Mouse (Mus musculus) stomach, postnatal 0 days (tissue): Measurements from ENCODE around the gene Cemip. TPM values are rescaled to one million over a fixed set of nuclear protein-coding genes. Genes with fewer than 3 reads are reported as not detected.

Experiments used
- ATAC-seq: fragments of 200-750 bp; cut with Nextera tagmentation; 2 replicates; pipeline ENCODE4 v1.8.0; 2017; ENCODE audit not compliant: low FRiP score, low TSS enrichment
- DNase-seq: peaks from one replicate; pipeline ENCODE4 v3.0.0-alpha.2; 2016; ENCODE audit warnings: low spot score
- H3K27ac ChIP-seq: fragments of 300-500 bp; sonication (generic); replicated peaks from 2 replicates; pipeline ENCODE4 v1.5.1; 2014; ENCODE audit warnings: mild to moderate bottlenecking, control low read depth
- H3K27me3 ChIP-seq: fragments of 300-500 bp; sonication (generic); 2 replicates; pipeline ENCODE4 v1.6.1; 2014; ENCODE audit warnings: low read length; ENCODE audit not compliant: control insufficient read depth, insufficient read depth
- H3K36me3 ChIP-seq: fragments of 300-500 bp; sonication (generic); 2 replicates; pipeline ENCODE4 v1.6.1; 2014; ENCODE audit warnings: low read length, mixed read lengths; ENCODE audit not compliant: control insufficient read depth, insufficient read depth
- H3K4me1 ChIP-seq: fragments of 300-500 bp; sonication (generic); replicated peaks from 2 replicates; pipeline ENCODE4 v1.6.1; 2014; ENCODE audit warnings: antibody characterized with exemption; ENCODE audit not compliant: control insufficient read depth, insufficient read depth
- H3K4me2 ChIP-seq: fragments of 300-500 bp; sonication (generic); replicated peaks from 2 replicates; pipeline ENCODE4 v1.6.1; 2014; ENCODE audit warnings: low read depth, mild to moderate bottlenecking, control low read depth, moderate library complexity
- H3K4me3 ChIP-seq: fragments of 300-500 bp; sonication (generic); 2 replicates; pipeline ENCODE4 v1.5.1; 2014; ENCODE audit warnings: low read depth, low read length, control low read depth
- H3K9ac ChIP-seq: fragments of 300-500 bp; sonication (generic); 2 replicates; pipeline ENCODE4 v1.6.1; 2014; ENCODE audit warnings: mild to moderate bottlenecking, low read length, control low read depth, mixed read lengths
- H3K9me3 ChIP-seq: fragments of 300-500 bp; sonication (generic); 2 replicates; pipeline ENCODE4 v1.6.1; 2016; ENCODE audit warnings: low read length; ENCODE audit not compliant: control insufficient read depth
- CTCF ChIP-seq: IDR thresholded peaks from 2 replicates; pipeline ENCODE4 v1.5.1; 2016; ENCODE audit warnings: antibody characterized with exemption, low read depth, mild to moderate bottlenecking, moderate library complexity
- EP300 ChIP-seq: optimal IDR thresholded peaks from 2 replicates; pipeline ENCODE3; 2016; ENCODE audit warnings: antibody characterized with exemption
- WGBS: fragments of 180-500 bp; shearing (Covaris S2); extraction: QIAGEN DNeasy Blood & Tissue Kit; methylation state at CpG from one replicate; pipeline ENCODE4 v1.1.7; 2014; 5-methylcytosine and 5-hydroxymethylcytosine counted together
- polyA plus RNA-seq: library from polyadenylated mRNA; unstranded; fragments of >200 nt; fragmentation: Nextera tagmentation; extraction: Ambion mirVana; gene quantifications from 2 replicates; pipeline ENCODE4 v1.2.1, GENCODE M21; 2015

Cemip gene
- polyA plus RNA-seq, 1 experiment from 2014 or later = 0.40 TPM

- ATAC-seq = no peak
- Histone ChIP-seq H3K27ac (no peak overlapping the region), H3K36me3 (peaks cover 14% of the 10 kb centered on the region; the same call in 1 of the 2 replicates), H3K4me1 (no peaks in the 10 kb centered on the region; the same call in 1 of the 2 replicates), H3K4me3 (no peak overlapping the region), H3K9me3 (no peaks in the 10 kb centered on the region), H3K9ac (no peak overlapping the region), H3K4me2 (no peak overlapping the region), H3K27me3 (no peaks in the 10 kb centered on the region)
- TF ChIP-seq CTCF (no peak), EP300 (no peak)
- 85% methylated on average over 11 of the region's 11 CpGs for WGBS
- DNase-seq = no peak
Measured at GRCm38 (mm10) chr7:83898267-83898666, 188.0 kb downstream of the Cemip start.

GRCm38 (mm10) chr7:83896077-83896740 lies 190.1 kb downstream of the Cemip start:
- ATAC-seq (no peak), DNase-seq (no peak)
- WGBS = 86% methylated on average over 5 of the region's 5 CpGs
- no peak overlapping the region for H3K4me2 ChIP-seq
- H3K27ac ChIP-seq = no peak overlapping the region
- no peaks in the 10 kb centered on the region for H3K27me3 ChIP-seq
- peaks cover 14% of the 10 kb centered on the region; the same call in 1 of the 2 replicates for H3K36me3 ChIP-seq
- H3K9ac ChIP-seq = no peak overlapping the region
- no peaks in the 10 kb centered on the region for H3K9me3 ChIP-seq
- TF ChIP-seq EP300 (no peak), CTCF (no peak)
- H3K4me3 ChIP-seq = no peak overlapping the region
- no peaks in the 10 kb centered on the region; the same call in 1 of the 2 replicates for H3K4me1 ChIP-seq

GRCm38 (mm10) chr7:83894348-83894747 lies 192.0 kb downstream of the Cemip start:
- H3K4me2 ChIP-seq = no peak overlapping the region
- H3K4me1 ChIP-seq = no peaks in the 10 kb centered on the region; the same call in 1 of the 2 replicates
- H3K27ac ChIP-seq = no peak overlapping the region
- H3K27me3 ChIP-seq = no peaks in the 10 kb centered on the region
- H3K36me3 ChIP-seq = peaks cover 14% of the 10 kb centered on the region; the same call in 1 of the 2 replicates
- 92% methylated on average over 1 of the region's 1 CpGs for WGBS
- H3K9ac ChIP-seq = no peak overlapping the region
- ATAC-seq (no peak), DNase-seq (no peak)
- TF ChIP-seq EP300 (no peak), CTCF (peak; percentile 31; the same call in 1 of the 2 replicates)
- H3K4me3 ChIP-seq = no peak overlapping the region
- no peaks in the 10 kb centered on the region for H3K9me3 ChIP-seq

GRCm38 (mm10) chr7:83892333-83892669 lies 194.0 kb downstream of the Cemip start:
- H3K27ac ChIP-seq = peak overlapping the region; percentile 88
- ATAC-seq = no peak
- DNase-seq = no peak
- peak overlapping the region; percentile 80 for H3K9ac ChIP-seq
- TF ChIP-seq CTCF = no peak
- TF ChIP-seq EP300 = no peak
- H3K36me3 ChIP-seq = peaks cover 3% of the 10 kb centered on the region; the same call in 1 of the 2 replicates
- H3K9me3 ChIP-seq = no peaks in the 10 kb centered on the region
- WGBS = 0% methylated on average over 21 of the region's 21 CpGs
- H3K4me3 ChIP-seq = peak overlapping the region; percentile 72
- no peaks in the 10 kb centered on the region for H3K27me3 ChIP-seq
- no peaks in the 10 kb centered on the region; the same call in 1 of the 2 replicates for H3K4me1 ChIP-seq
- peak overlapping the region; percentile 79 for H3K4me2 ChIP-seq

- TF ChIP-seq EP300 = no peak
- TF ChIP-seq CTCF = peak; percentile 59
- WGBS = 2% methylated on average over 43 of the region's 44 CpGs
- H3K9ac ChIP-seq = peak overlapping the region; percentile 80
- H3K27ac ChIP-seq = peak overlapping the region; percentile 88
- peak; percentile 100 for DNase-seq
- no peaks in the 10 kb centered on the region for H3K9me3 ChIP-seq
- H3K4me3 ChIP-seq = peak overlapping the region; percentile 72
- H3K27me3 ChIP-seq = no peaks in the 10 kb centered on the region
- ATAC-seq = peak; percentile 99
- H3K4me2 ChIP-seq = peak overlapping the region; percentile 79
- H3K4me1 ChIP-seq = no peaks in the 10 kb centered on the region; the same call in 1 of the 2 replicates
- H3K36me3 ChIP-seq = peaks cover 2% of the 10 kb centered on the region; the same call in 1 of the 2 replicates
Measured at GRCm38 (mm10) chr7:83891433-83892332, 194.6 kb downstream of the Cemip start.
